Mouse (Mus musculus) C2C12 (cell line): Measurements from ENCODE around the gene Ydjc.

Experiments
- CTCF ChIP-seq: IDR thresholded peaks from one replicate; pipeline ENCODE4 v1.5.1; 2011; ENCODE audit not compliant: control insufficient read depth, insufficient read depth, insufficient read length
- MAX ChIP-seq: IDR thresholded peaks from one replicate; pipeline ENCODE4 v1.6.1; 2011; ENCODE audit warnings: mild to moderate bottlenecking, control low read depth
- USF1 ChIP-seq: IDR thresholded peaks from one replicate; pipeline ENCODE4 v1.6.1; 2011; ENCODE audit warnings: low read depth, mild to moderate bottlenecking, control low read depth, moderate library complexity

GRCm38 (mm10) chr16:17147391-17147929, 3.0 kb downstream of the Ydjc start:
- TF ChIP-seq CTCF (no peak), MAX (no peak), USF1 (no peak)
